Mouse (Mus musculus) bone marrow, adult 2 months (tissue): ENCODE data around the gene Ryr1.

Experiments used
- CTCF ChIP-seq: fragments of 200-500 bp; IDR thresholded peaks from 2 replicates; pipeline ENCODE4 v1.5.1; 2011; ENCODE audit warnings: low read length, control low read depth; ENCODE audit not compliant: control insufficient read depth, insufficient read depth
- POLR2A ChIP-seq: fragments of 200-500 bp; IDR thresholded peaks from 2 replicates; pipeline ENCODE4 v1.6.1; 2011; ENCODE audit warnings: low read depth, mild to moderate bottlenecking, control low read depth, low read length, borderline replicate concordance; ENCODE audit not compliant: control insufficient read depth

DNA sequence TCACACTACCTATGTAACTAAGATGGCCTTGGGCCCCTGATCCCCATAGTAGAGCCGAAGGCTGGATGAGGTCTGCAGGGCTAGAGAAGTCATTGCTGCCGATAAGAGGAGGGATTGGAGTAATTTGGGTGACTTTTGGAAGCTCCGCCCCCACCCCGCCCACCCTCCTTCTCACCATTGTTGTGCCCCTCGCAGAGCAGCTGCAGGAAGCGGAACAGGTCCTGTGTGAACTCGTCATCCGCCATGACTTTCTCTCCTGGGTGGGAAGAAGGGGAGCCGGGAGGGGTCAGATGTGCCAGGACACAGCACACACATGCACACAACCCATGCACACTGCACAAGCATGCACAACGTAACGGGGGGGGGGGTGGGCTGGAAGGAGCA is 81.3 kb downstream of the Ryr1 start:
- TF ChIP-seq CTCF (no peak), POLR2A (no peak)
